Mouse (Mus musculus) stomach, postnatal 0 days (tissue): Measurements from ENCODE around the gene Fry.

ENCODE experiments used
- CTCF ChIP-seq: IDR thresholded peaks from 2 replicates; pipeline ENCODE4 v1.5.1; 2016; ENCODE audit warnings: antibody characterized with exemption, low read depth, mild to moderate bottlenecking, moderate library complexity
- EP300 ChIP-seq: optimal IDR thresholded peaks from 2 replicates; pipeline ENCODE3; 2016; ENCODE audit warnings: antibody characterized with exemption

- TF ChIP-seq CTCF: no peak
- TF ChIP-seq EP300: no peak
Measured at GRCm38 (mm10) chr5:150071738-150072137, 46.7 kb upstream of the Fry start.
